Mouse (Mus musculus) cortical plate, adult 2 months (tissue): Measurements from ENCODE around the gene Traf2. TPM values are rescaled to one million over a fixed set of nuclear protein-coding genes. Genes with fewer than 3 reads are reported as not detected.

Experiments used
- H3K27ac ChIP-seq: fragments of 200-500 bp; 2 replicates; pipeline ENCODE4 v1.5.1; 2012; ENCODE audit warnings: low read length, control low read depth, inconsistent platforms; ENCODE audit not compliant: insufficient read depth
- H3K4me1 ChIP-seq: fragments of 200-500 bp; 2 replicates; pipeline ENCODE4 v1.6.1; 2011; ENCODE audit warnings: low read length; ENCODE audit not compliant: control insufficient read depth, insufficient read depth
- H3K4me3 ChIP-seq: fragments of 200-500 bp; 2 replicates; pipeline ENCODE4 v1.5.1; 2011; ENCODE audit warnings: mild to moderate bottlenecking, low read length, control low read depth; ENCODE audit not compliant: insufficient read depth
- CTCF ChIP-seq: fragments of 200-500 bp; IDR thresholded peaks from 2 replicates; pipeline ENCODE4 v1.5.1; 2011; ENCODE audit warnings: mild to moderate bottlenecking, control low read depth, low read length; ENCODE audit not compliant: insufficient read depth; ENCODE audit errors: extremely low read depth
- POLR2A ChIP-seq: fragments of 200-500 bp; IDR thresholded peaks from 2 replicates; pipeline ENCODE4 v1.6.1; 2011; ENCODE audit warnings: mild to moderate bottlenecking, low read length, control low read depth; ENCODE audit not compliant: insufficient read depth; ENCODE audit errors: extremely low read depth
- polyA plus RNA-seq: library from polyadenylated mRNA; depleted of rRNA; stranded (reverse); fragments of >200 nt; gene quantifications from 2 replicates; pipeline ENCODE4 v1.2.3, GENCODE M21; 2012

The Traf2 gene
- polyA plus RNA-seq, 1 experiment, result 9.1 TPM

DNA sequence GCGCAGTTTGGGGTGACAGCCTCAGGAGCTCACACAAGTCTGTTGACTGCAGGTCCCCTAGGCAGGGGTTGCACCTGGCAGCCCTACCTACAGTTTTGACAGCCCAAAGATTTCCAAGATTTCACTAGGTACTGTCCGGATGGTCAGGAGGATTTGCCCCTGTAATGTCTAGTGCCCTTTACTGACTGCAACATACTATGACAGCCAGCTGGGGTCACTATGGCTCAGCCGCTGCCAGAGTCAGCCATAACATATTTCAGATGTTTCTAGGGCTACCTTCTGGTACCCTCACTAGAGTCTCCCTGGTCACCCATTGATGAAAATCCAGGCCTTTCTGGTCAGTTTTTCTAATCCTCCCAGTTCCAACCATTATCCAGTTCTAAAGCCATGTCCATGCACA lies 36.8 kb downstream of the Traf2 start:
- Histone ChIP-seq H3K27ac (no peak overlapping the region), H3K4me1 (no peaks in the 10 kb centered on the region), H3K4me3 (no peak overlapping the region)
- no peak for TF ChIP-seq POLR2A
- TF ChIP-seq CTCF, result peak; percentile 29; the same call in 1 of the 2 replicates

GRCm38 (mm10) chr2:25506964-25507363 lies 39.8 kb downstream of the Traf2 start:
- no peak overlapping the region for H3K4me3 ChIP-seq
- no peaks in the 10 kb centered on the region for H3K4me1 ChIP-seq
- TF ChIP-seq CTCF (no peak), POLR2A (no peak)
- no peak overlapping the region for H3K27ac ChIP-seq

GRCm38 (mm10) chr2:25505860-25506259 lies 40.9 kb downstream of the Traf2 start:
- Histone ChIP-seq H3K4me3 (no peak overlapping the region), H3K27ac (no peak overlapping the region), H3K4me1 (no peaks in the 10 kb centered on the region)
- no peak for TF ChIP-seq POLR2A
- no peak for TF ChIP-seq CTCF

- H3K4me3 ChIP-seq, result no peak overlapping the region
- no peak overlapping the region for H3K27ac ChIP-seq
- TF ChIP-seq CTCF (no peak), POLR2A (no peak)
- no peaks in the 10 kb centered on the region; the same call in 1 of the 2 replicates for H3K4me1 ChIP-seq
These were observed 41.7 kb downstream of the Traf2 start for GRCm38 (mm10) chr2:25505000-25505399.

GRCm38 (mm10) chr2:25504538-25504937 lies 42.2 kb downstream of the Traf2 start:
- H3K4me1 ChIP-seq, result no peaks in the 10 kb centered on the region; the same call in 1 of the 2 replicates
- no peak overlapping the region for H3K4me3 ChIP-seq
- H3K27ac ChIP-seq, result no peak overlapping the region
- TF ChIP-seq POLR2A (no peak), CTCF (no peak)

DNA sequence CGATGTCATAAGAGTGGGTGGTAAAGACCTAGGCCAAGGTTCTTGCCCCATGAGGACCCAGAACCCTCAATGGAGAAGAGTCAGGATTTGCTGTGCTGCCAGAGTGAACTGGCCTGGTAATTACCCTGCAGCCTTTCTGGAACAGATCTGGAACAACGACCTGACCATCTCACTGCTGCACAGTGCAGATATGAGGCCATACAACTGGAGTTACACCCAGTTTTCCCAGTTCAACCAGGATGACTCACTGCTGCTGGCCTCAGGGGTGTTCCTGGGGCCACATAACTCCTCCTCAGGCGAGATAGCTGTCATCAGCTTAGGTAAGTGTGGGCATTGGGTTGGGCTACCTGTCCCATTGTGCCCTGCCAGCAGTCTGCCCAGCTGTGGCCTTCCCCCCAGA lies 44.0 kb downstream of the Traf2 start:
- Histone ChIP-seq H3K27ac (no peak overlapping the region), H3K4me1 (no peaks in the 10 kb centered on the region; the same call in 1 of the 2 replicates)
- no peak for TF ChIP-seq POLR2A
- no peak for TF ChIP-seq CTCF

GRCm38 (mm10) chr2:25501593-25502486 lies 44.9 kb downstream of the Traf2 start, which contains the start of gene C8g:
Gene C8g, minus strand, starts transcription at chr2:25501719.
- Histone ChIP-seq H3K27ac (peak within 1 kb of the TSS; percentile 68), H3K4me1 (no peaks in the 10 kb centered on the region; the same call in 1 of the 2 replicates), H3K4me3 (peak within 1 kb of the TSS; percentile 92)
- TF ChIP-seq CTCF (no peak), POLR2A (no peak)

More for the DNA sequence above, 44.0 kb downstream of the Traf2 start:
- no peak overlapping the region for H3K4me3 ChIP-seq

DNA sequence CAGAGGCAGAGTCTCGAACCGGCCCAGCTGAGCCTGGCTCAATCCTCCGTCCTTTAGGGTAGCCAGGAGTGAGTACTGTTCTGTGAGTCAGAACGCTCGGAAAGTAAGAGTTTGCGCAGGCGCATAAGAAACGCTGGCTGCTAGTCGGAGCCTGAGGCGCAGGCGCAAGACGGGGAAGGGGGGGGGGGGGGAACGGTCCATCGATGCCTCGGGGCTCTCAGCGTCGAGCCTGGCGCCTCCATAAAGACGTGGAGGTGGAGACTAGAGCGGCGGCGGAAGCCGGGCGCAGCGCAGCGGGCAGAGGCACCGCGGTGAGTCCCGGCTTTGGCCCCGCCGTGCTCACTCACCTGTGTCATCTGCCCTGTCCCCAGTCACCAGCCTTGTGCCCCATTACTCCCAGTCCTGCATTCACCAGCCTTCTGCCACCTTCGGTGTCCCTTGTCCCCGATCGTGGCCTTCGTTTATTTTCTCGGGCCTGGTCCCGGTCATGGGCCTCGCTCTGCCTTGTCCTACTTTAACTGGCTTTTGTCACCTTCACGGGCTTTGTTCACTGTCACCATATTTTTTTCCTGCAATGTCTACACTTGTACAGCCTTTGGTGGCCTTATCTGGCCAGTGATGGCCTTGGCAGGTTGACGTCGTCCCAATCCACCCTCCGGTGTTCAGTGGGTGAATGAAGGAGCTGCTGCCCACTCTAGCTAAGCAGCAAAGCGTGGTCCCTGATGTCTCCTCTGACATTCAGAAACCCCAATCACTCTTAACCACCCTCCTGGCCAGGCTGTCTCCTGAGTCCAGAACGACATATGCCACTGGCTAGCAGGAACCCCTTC lies 45.9 kb downstream of the Traf2 start, which contains the start of gene Fbxw5:
Gene Fbxw5 (plus strand): TSS at position 175 of the 830 bp plus-strand sequence.
- H3K4me3 ChIP-seq, result peak within 1 kb of the TSS; percentile 92
- TF ChIP-seq POLR2A (peak; percentile 78), CTCF (no peak)
- peak within 1 kb of the TSS; percentile 68 for H3K27ac ChIP-seq
- no peaks in the 10 kb centered on the region; the same call in 1 of the 2 replicates for H3K4me1 ChIP-seq

DNA sequence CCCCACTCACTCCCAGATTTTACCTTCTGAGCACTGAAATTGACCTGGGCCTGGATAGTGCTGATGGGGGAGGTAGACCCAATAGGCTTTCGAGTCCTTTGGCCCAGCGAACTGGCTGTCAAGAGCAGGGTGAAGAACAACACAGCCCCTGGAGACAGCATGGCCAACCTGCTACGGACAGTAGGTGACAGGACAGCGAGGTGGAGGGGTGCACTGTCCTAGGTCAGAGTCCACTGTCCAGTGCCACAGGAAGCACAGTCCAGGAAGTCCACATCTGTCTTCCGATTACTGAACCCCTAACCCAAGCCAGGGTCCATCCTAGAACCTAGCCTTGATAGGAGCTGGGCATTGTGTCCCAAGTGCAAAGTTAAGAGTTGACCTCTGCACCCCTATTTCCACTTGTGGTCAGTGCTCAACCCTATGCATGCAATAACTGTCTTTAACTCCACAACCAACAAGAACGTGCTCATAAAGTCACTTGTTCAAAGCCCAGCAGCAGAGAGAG lies 46.6 kb downstream of the Traf2 start:
- Histone ChIP-seq H3K4me1 (no peaks in the 10 kb centered on the region; the same call in 1 of the 2 replicates), H3K4me3 (peak overlapping the region; percentile 92), H3K27ac (no peak overlapping the region)
- no peak for TF ChIP-seq POLR2A
- TF ChIP-seq CTCF, result no peak
